Mouse (Mus musculus): ENCODE results near the gene Leng8.

DNA sequence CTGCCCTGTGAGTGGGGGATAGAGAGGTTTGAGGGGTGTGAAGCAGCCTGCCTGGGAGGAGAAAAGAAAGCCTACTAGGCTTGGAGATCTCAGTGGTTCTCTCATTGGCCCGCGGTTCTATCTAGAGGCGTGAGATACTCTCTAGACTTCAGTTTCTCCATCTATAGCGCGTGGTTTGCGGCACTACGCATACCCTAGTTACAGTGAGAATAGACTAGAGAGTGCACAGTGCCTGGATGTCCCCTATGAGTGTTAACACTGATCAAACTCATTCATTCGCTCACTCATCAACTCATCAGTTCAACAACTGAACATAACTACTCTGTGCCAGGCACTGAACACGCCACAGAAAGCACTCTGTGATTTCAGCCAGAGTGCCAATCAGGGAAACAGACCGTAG, 14.1 kb upstream of the Leng8 start:
- no peak for TF ChIP-seq HCFC1 (IDR thresholded peaks at IDR 0.05; ENCODE audit: borderline replicate concordance, insufficient read depth, low read length)
- TF ChIP-seq ZNF384 (IDR thresholded peaks at IDR 0.05; ENCODE audit: low read depth, low read length) = no peak

All from ES-E14 (cell line).